Mouse (Mus musculus) bone marrow, adult 2 months (tissue): ENCODE results near the gene Rpp14. TPM values are rescaled to one million over a fixed set of nuclear protein-coding genes. Genes with fewer than 3 reads are reported as not detected.

Experiments
- H3K27ac ChIP-seq: fragments of 200-500 bp; 2 replicates; pipeline ENCODE4 v1.5.1; 2012; ENCODE audit warnings: low read depth, mild to moderate bottlenecking, control low read depth, inconsistent platforms, low read length; ENCODE audit not compliant: control insufficient read depth, poor library complexity, insufficient read depth
- H3K4me1 ChIP-seq: fragments of 200-500 bp; 2 replicates; pipeline ENCODE4 v1.6.1; 2011; ENCODE audit warnings: low read length; ENCODE audit not compliant: control insufficient read depth, insufficient read depth
- H3K4me3 ChIP-seq: fragments of 200-500 bp; replicated peaks from 2 replicates; pipeline ENCODE3; 2011; ENCODE audit warnings: mild to moderate bottlenecking, low read depth, low read length, control low read depth; ENCODE audit not compliant: control insufficient read depth
- CTCF ChIP-seq: fragments of 200-500 bp; IDR thresholded peaks from 2 replicates; pipeline ENCODE4 v1.5.1; 2011; ENCODE audit warnings: low read length, control low read depth; ENCODE audit not compliant: control insufficient read depth, insufficient read depth
- POLR2A ChIP-seq: fragments of 200-500 bp; IDR thresholded peaks from 2 replicates; pipeline ENCODE4 v1.6.1; 2011; ENCODE audit warnings: low read depth, mild to moderate bottlenecking, control low read depth, low read length, borderline replicate concordance; ENCODE audit not compliant: control insufficient read depth
- WGBS: fragments of 180-500 bp; shearing (Covaris S2); methylation state at CpG from one replicate; pipeline ENCODE4 v1.1.7; 2018; 5-methylcytosine and 5-hydroxymethylcytosine counted together
- polyA plus RNA-seq: library from polyadenylated mRNA; stranded (reverse); fragments of >200 nt; gene quantifications from 2 replicates; pipeline ENCODE4 v1.2.4, GENCODE M21; 2011; ENCODE audit warnings: low replicate concordance; ENCODE audit not compliant: missing spikeins, insufficient read depth, insufficient read length

Rpp14 gene
- polyA plus RNA-seq, 1 experiment, result 20.7 TPM

- Histone ChIP-seq H3K27ac (no peak overlapping the region), H3K4me1 (no peaks in the 10 kb centered on the region), H3K4me3 (no peak overlapping the region)
- TF ChIP-seq POLR2A (no peak), CTCF (no peak)
- WGBS, result 58% methylated on average over 3 of the region's 3 CpGs
These were observed 40.0 kb upstream of the Rpp14 start for GRCm38 (mm10) chr14:8040179-8040578.

GRCm38 (mm10) chr14:8040911-8041678 is 39.1 kb upstream of the Rpp14 start:
- 80% methylated on average over 12 of the region's 12 CpGs for WGBS
- H3K4me3 ChIP-seq, result no peak overlapping the region
- TF ChIP-seq POLR2A (no peak), CTCF (no peak)

DNA sequence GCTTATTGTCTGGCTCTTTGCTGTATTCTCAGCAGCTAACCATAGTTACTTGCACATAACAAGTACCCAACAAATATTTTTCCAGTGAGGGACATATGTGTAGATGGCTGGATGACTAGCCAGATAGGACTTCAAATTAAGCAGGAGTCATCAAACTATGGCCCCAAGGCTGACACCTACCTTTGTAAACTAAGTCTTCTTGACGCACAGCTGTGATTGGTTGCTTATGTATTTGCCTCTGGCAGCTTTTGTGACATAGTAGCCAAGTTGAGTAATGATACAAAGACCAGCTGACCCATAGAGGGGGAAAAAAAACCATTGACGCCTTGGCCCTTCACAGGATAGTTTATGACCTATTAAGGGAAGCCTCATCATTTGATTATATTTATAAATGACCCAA is 38.0 kb upstream of the Rpp14 start:
- Histone ChIP-seq H3K27ac (no peak overlapping the region), H3K4me3 (no peak overlapping the region), H3K4me1 (no peaks in the 10 kb centered on the region)
- WGBS, result 80% methylated on average over 2 of the region's 2 CpGs
- TF ChIP-seq POLR2A, result no peak
- TF ChIP-seq CTCF, result no peak

More at GRCm38 (mm10) chr14:8040911-8041678, 39.1 kb upstream of the Rpp14 start:
- no peaks in the 10 kb centered on the region for H3K4me1 ChIP-seq
- H3K27ac ChIP-seq, result no peak overlapping the region

DNA sequence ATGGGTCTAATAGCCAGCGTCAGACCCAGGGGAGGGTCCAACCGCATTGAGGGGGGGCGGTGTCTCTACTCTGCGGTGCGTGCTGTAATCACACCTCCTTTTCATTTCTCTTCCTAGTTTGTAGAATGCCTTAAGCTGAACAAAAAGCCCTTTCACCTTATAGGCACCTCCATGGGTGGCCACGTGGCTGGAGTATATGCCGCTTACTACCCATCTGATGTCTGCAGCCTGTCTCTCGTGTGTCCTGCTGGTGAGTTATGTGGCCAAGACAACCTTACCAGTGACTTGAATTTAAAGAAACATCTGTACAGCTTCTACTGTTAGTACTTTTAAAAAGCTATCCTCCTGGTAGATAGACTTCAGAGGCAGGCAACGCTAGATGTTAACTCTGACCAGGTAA is 37.6 kb upstream of the Rpp14 start:
- TF ChIP-seq POLR2A (no peak), CTCF (no peak)
- Histone ChIP-seq H3K4me1 (no peaks in the 10 kb centered on the region), H3K4me3 (no peak overlapping the region), H3K27ac (no peak overlapping the region)
- 91% methylated on average over 9 of the region's 9 CpGs for WGBS

- no peak overlapping the region for H3K4me3 ChIP-seq
- H3K27ac ChIP-seq, result no peak overlapping the region
- TF ChIP-seq CTCF, result no peak
- no peak for TF ChIP-seq POLR2A
- no peaks in the 10 kb centered on the region for H3K4me1 ChIP-seq
- 60% methylated on average over 8 of the region's 8 CpGs for WGBS
These were observed 35.8 kb upstream of the Rpp14 start for GRCm38 (mm10) chr14:8044330-8044729.

GRCm38 (mm10) chr14:8044786-8045185 is 35.4 kb upstream of the Rpp14 start:
- WGBS, result 79% methylated on average over 6 of the region's 6 CpGs
- H3K4me3 ChIP-seq, result no peak overlapping the region
- H3K27ac ChIP-seq, result no peak overlapping the region
- no peaks in the 10 kb centered on the region for H3K4me1 ChIP-seq
- no peak for TF ChIP-seq POLR2A
- no peak for TF ChIP-seq CTCF

GRCm38 (mm10) chr14:8045187-8045846 is 34.9 kb upstream of the Rpp14 start:
- WGBS, result 85% methylated on average over 11 of the region's 11 CpGs
- TF ChIP-seq POLR2A, result no peak
- no peak for TF ChIP-seq CTCF
- Histone ChIP-seq H3K4me1 (no peaks in the 10 kb centered on the region), H3K4me3 (no peak overlapping the region), H3K27ac (no peak overlapping the region)

DNA sequence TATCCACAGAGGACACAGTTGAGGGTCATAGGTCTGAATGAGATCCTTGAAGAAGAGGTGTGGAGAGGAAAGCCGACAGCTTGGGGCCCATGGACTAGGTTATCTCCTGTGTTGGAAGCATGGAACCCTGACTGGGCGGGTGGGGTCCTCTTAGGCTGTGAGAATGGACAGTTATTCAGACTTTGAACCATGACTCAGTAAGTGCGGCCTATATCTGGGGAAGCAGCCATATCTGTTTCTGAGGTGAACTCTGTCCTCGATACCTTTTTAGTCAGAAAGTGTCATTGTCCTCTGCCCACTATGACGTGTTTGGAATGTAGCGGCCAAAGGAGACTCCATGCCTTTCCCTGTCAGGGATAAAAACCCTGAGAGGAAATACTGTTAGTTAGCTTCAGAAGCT is 33.3 kb upstream of the Rpp14 start:
- whole genome bisulfite sequencing, result 89% methylated on average over 6 of the region's 6 CpGs
- TF ChIP-seq POLR2A, result no peak
- no peak for TF ChIP-seq CTCF

More for the DNA sequence above, 33.3 kb upstream of the Rpp14 start:
- Histone ChIP-seq H3K4me3 (no peak overlapping the region), H3K27ac (no peak overlapping the region), H3K4me1 (no peaks in the 10 kb centered on the region)
